Mouse (Mus musculus) spleen, adult 2 months (tissue): ENCODE data around the gene Mrpl54. TPM values are rescaled to one million over a fixed set of nuclear protein-coding genes. Genes with fewer than 3 reads are reported as not detected.
A peak's percentile ranks its signal among the peaks of the same experiment; 100 is the strongest.
"Not testable (repeated sequence)": the region's sequence is repeated elsewhere in the genome, so short reads cannot be mapped to it uniquely, and the experiment has no call there.

Source experiments
- DNase-seq, 2 experiments: peaks; one replicate each; pipeline versions ENCODE4 v3.0.0 to v3.0.0-alpha.2; 2012 to 2021; ENCODE audit warnings: low spot score in 2 of 2, low read depth in 1 of 2
- H3K27ac ChIP-seq: fragments of 200-500 bp; 2 replicates; pipeline ENCODE4 v1.5.1; 2012; ENCODE audit warnings: low read length, inconsistent platforms; ENCODE audit not compliant: insufficient read depth
- H3K27me3 ChIP-seq: fragments of 200-500 bp; 2 replicates; pipeline ENCODE4 v1.6.1; 2012; ENCODE audit warnings: mild to moderate bottlenecking, moderate library complexity, low read length, inconsistent platforms; ENCODE audit not compliant: control insufficient read depth, insufficient read depth
- H3K36me3 ChIP-seq: fragments of 200-500 bp; 2 replicates; pipeline ENCODE4 v1.6.1; 2012; ENCODE audit warnings: mild to moderate bottlenecking, low read length, inconsistent platforms; ENCODE audit not compliant: control insufficient read depth, insufficient read depth
- H3K4me1 ChIP-seq: fragments of 200-500 bp; 2 replicates; pipeline ENCODE4 v1.6.1; 2011; ENCODE audit warnings: inconsistent platforms; ENCODE audit not compliant: control insufficient read depth, insufficient read depth, insufficient read length
- H3K4me3 ChIP-seq: fragments of 200-500 bp; 2 replicates; pipeline ENCODE4 v1.5.1; 2011; ENCODE audit warnings: mild to moderate bottlenecking, inconsistent platforms; ENCODE audit not compliant: insufficient read depth, insufficient read length; ENCODE audit errors: extremely low read depth
- CTCF ChIP-seq: fragments of 200-500 bp; IDR thresholded peaks from 2 replicates; pipeline ENCODE4 v1.5.1; 2011; ENCODE audit warnings: mild to moderate bottlenecking, inconsistent platforms; ENCODE audit not compliant: insufficient read depth, insufficient read length, insufficient replicate concordance; ENCODE audit errors: extremely low read depth
- POLR2A ChIP-seq: fragments of 200-500 bp; IDR thresholded peaks from 2 replicates; pipeline ENCODE4 v1.6.1; 2011; ENCODE audit warnings: low read depth, low read length, inconsistent platforms
- WGBS: fragments of 180-500 bp; shearing (Covaris S2); methylation state at CpG from one replicate; pipeline ENCODE4 v1.1.7; 2018; 5-methylcytosine and 5-hydroxymethylcytosine counted together
- polyA plus RNA-seq: library from polyadenylated mRNA; depleted of rRNA; stranded (reverse); fragments of >200 nt; gene quantifications from 2 replicates; pipeline ENCODE4 v1.2.3, GENCODE M21; 2012; rRNA removed

The Mrpl54 gene
- polyA plus RNA-seq, 1 experiment = 63.6 TPM

- Histone ChIP-seq H3K27me3 (peaks cover 5% of the 10 kb centered on the region; the same call in 1 of the 2 replicates), H3K27ac (no peak overlapping the region), H3K4me3 (peak overlapping the region; percentile 24), H3K4me1 (peaks cover 10% of the 10 kb centered on the region), H3K36me3 (no peaks in the 10 kb centered on the region)
- 12% methylated on average over 20 of the region's 20 CpGs for WGBS
- TF ChIP-seq CTCF (no peak), POLR2A (no peak)
- no peak for DNase-seq
These were observed 36.8 kb downstream of the Mrpl54 start for GRCm38 (mm10) chr10:81229735-81230437.

DNA sequence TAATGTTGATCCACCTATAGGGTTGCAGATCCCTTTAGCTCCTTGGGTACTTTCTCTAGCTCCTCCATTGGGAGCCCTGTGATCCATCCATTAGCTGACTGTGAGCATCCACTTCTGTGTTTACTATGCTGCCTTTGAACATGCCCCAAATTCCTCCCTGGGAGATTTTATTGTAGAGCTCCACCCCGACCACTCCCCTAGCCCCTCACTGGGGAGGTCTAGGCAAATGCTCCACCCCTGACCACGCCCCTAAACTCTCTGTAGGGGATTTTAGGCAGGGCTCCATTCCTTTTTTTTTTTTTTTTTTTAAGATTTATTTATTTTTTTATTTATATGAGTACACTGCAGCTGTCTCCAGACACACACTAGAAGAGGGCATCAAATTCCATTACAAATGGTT, 43.0 kb downstream of the Mrpl54 start:
- not testable (repeated sequence) for DNase-seq, H3K4me1 ChIP-seq, H3K4me3 ChIP-seq, H3K36me3 ChIP-seq, H3K27ac ChIP-seq, H3K27me3 ChIP-seq
- 68% methylated on average over 2 of the region's 2 CpGs for WGBS

GRCm38 (mm10) chr10:81221402-81222015, 45.2 kb downstream of the Mrpl54 start:
- peaks cover 4% of the 10 kb centered on the region; the same call in 1 of the 2 replicates for H3K4me1 ChIP-seq
- DNase-seq = peak in 1 of 2 experiments; percentile 27
- H3K4me3 ChIP-seq = no peak overlapping the region
- 63% methylated on average over 5 of the region's 5 CpGs for WGBS
- no peaks in the 10 kb centered on the region for H3K27me3 ChIP-seq
- TF ChIP-seq CTCF = no peak
- TF ChIP-seq POLR2A = no peak
- no peak overlapping the region for H3K27ac ChIP-seq
- no peaks in the 10 kb centered on the region for H3K36me3 ChIP-seq

DNA sequence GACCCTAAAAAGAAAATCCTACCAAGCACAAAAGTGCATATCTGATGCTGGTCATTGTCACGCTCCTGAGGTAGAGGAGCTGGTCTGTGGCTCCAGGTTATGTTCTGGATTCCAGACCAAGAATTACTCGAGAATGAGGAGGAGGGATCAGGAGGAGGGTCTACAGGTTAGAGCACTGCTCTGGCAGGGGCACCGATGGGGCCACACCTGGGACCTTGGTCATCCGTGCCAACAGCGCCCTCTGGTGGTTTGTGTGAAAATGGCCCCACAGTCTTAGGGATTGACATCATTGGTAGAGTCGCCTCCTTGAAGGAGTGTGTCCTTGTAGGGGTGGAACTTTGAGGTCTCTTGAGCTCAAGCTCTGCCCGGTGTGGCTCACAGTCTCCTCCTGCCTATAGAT, 48.8 kb downstream of the Mrpl54 start:
- no peaks in the 10 kb centered on the region for H3K36me3 ChIP-seq
- TF ChIP-seq CTCF = peak; percentile 89
- TF ChIP-seq POLR2A = no peak
- 15% methylated on average over 7 of the region's 7 CpGs for WGBS
- peaks cover 4% of the 10 kb centered on the region; the same call in 1 of the 2 replicates for H3K4me1 ChIP-seq
- no peak overlapping the region for H3K4me3 ChIP-seq
- DNase-seq = peak; percentile 49 to 76
- H3K27ac ChIP-seq = no peak overlapping the region
- H3K27me3 ChIP-seq = no peaks in the 10 kb centered on the region

DNA sequence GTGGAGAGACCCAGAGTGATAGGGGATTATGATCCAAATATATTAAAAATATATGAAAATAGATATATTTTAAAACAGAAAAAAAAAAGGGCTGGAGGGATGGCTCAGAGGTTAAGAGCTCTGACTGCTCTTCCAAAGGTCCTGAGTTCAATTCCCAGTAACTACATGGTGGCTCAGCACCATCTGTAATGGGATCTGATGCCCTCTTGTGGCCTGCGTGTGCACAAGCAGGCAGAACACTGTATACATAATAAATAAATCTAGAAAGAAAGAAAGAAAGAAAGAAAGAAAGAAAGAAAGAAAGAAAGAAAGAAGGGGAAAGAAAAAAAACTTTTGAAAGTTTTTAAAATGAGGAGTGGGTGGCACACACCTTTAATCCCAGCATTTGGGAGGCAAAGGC, 49.5 kb downstream of the Mrpl54 start:
- H3K27ac ChIP-seq, H3K4me1 ChIP-seq, H3K36me3 ChIP-seq, H3K4me3 ChIP-seq, H3K27me3 ChIP-seq: not testable (repeated sequence)
- WGBS = 6% methylated on average over 1 of the region's 1 CpGs
- TF ChIP-seq CTCF = peak; percentile 29; the same call in 1 of the 2 replicates
- peak in 1 of 2 experiments; percentile 32 for DNase-seq

DNA sequence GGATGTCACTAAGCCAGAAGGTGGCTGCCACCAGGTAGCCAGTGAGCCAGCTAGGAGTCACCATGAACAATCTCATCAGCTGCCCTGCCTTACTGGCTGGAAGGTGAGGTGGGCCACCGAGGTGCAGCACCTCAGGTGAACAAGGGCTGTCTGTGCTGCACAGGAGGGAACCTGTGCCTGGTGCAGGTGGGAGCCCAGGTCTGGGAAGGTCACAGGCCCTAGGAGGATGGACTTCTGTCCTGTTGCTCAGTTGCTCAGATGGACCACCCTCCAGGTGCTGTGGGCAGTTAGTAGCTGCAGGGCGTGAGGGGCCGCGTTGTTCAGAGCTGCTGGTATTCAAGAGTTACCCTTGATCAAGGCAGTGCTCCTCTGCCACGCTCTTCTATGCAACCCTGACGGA, 49.9 kb downstream of the Mrpl54 start:
- no peaks in the 10 kb centered on the region for H3K36me3 ChIP-seq
- H3K4me3 ChIP-seq = no peak overlapping the region
- WGBS = 83% methylated on average over 6 of the region's 6 CpGs
- H3K27me3 ChIP-seq = no peaks in the 10 kb centered on the region
- peaks cover 4% of the 10 kb centered on the region; the same call in 1 of the 2 replicates for H3K4me1 ChIP-seq
- TF ChIP-seq CTCF (no peak), POLR2A (no peak)
- no peak for DNase-seq
- no peak overlapping the region for H3K27ac ChIP-seq

DNA sequence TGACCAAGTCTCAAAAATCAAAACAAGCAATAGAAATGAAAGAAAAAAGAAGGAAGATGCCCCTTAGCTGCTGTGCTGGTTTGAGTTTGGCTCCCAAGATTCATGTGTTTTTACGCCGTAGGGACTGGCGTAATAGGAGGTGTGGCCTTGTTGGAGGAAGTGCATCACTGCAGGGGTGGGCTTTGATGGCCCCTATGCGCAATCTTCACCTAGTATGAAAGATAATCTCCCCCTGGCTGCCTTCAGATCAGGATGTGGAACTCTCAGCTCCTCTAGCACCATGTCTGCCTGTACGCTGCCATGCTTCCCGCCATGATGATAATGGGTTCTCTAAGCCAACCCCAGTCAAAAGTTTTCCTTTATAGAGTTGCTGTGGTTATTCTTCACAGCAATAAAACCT, 50.5 kb downstream of the Mrpl54 start:
- no peak overlapping the region for H3K27ac ChIP-seq
- no peak for DNase-seq
- H3K36me3 ChIP-seq = no peaks in the 10 kb centered on the region
- no peak for TF ChIP-seq POLR2A
- TF ChIP-seq CTCF = no peak
- no peaks in the 10 kb centered on the region for H3K27me3 ChIP-seq
- H3K4me3 ChIP-seq = no peak overlapping the region
- H3K4me1 ChIP-seq = no peaks in the 10 kb centered on the region
- 82% methylated on average over 6 of the region's 6 CpGs for WGBS

Other genes starting within 250 kb of the Mrpl54 start
- 0.04 TPM in 1 of 2 replicates, not detected in the other for gene Diras1, start 241.3 kb downstream of the Mrpl54 start, polyA plus RNA-seq
- gene Slc39a3, start 229.5 kb downstream of the Mrpl54 start, polyA plus RNA-seq = 22.3 and 26.0 TPM in 2 replicates
- gene Sgta, start 206.8 kb downstream of the Mrpl54 start, polyA plus RNA-seq = 88.8 and 114 TPM in 2 replicates
- gene Thop1, start 196.9 kb downstream of the Mrpl54 start, polyA plus RNA-seq = 17.9 and 27.2 TPM in 2 replicates
- 0.27 and 0.32 TPM in 2 replicates for gene Creb3l3, start 168.1 kb downstream of the Mrpl54 start, polyA plus RNA-seq
- 135 and 201 TPM in 2 replicates for gene Map2k2, start 161.0 kb downstream of the Mrpl54 start, polyA plus RNA-seq
- 64.6 and 95.2 TPM in 2 replicates for gene Zbtb7a, start 131.7 kb downstream of the Mrpl54 start, polyA plus RNA-seq
- 36.1 and 45.8 TPM in 2 replicates for gene Pias4, start 99.0 kb downstream of the Mrpl54 start, polyA plus RNA-seq
- gene Eef2, start 90.3 kb downstream of the Mrpl54 start, polyA plus RNA-seq = 1,457 and 1,736 TPM in 2 replicates
- gene Dapk3, start 83.9 kb downstream of the Mrpl54 start, polyA plus RNA-seq = 58.0 and 84.5 TPM in 2 replicates
- gene 4930442H23Rik, start 83.1 kb downstream of the Mrpl54 start, polyA plus RNA-seq = not detected in 2 replicates
- gene Nmrk2, start 64.9 kb downstream of the Mrpl54 start, polyA plus RNA-seq = not detected in 2 replicates
- 0.92 and 0.95 TPM in 2 replicates for gene Atcay, start 36.1 kb downstream of the Mrpl54 start, polyA plus RNA-seq
- 5.5 and 6.1 TPM in 2 replicates for gene Zfr2, start 33.8 kb downstream of the Mrpl54 start, polyA plus RNA-seq
- gene Matk, start 14.0 kb downstream of the Mrpl54 start, polyA plus RNA-seq = 22.5 and 30.0 TPM in 2 replicates
- 63.0 and 77.1 TPM in 2 replicates for gene Apba3, start within 50 bp of the Mrpl54 start, polyA plus RNA-seq
- gene Tjp3, start 24.6 kb upstream of the Mrpl54 start, polyA plus RNA-seq = 8.1 and 10.6 TPM in 2 replicates
- 93.2 and 111 TPM in 2 replicates for gene Pip5k1c, start 26.0 kb upstream of the Mrpl54 start, polyA plus RNA-seq
- gene Cactin, start 54.2 kb upstream of the Mrpl54 start, polyA plus RNA-seq = 38.6 and 44.8 TPM in 2 replicates
- 68.1 and 92.5 TPM in 2 replicates for gene Tbxa2r, start 61.8 kb upstream of the Mrpl54 start, polyA plus RNA-seq
- 1.3 and 1.7 TPM in 2 replicates for gene Gipc3, start 76.3 kb upstream of the Mrpl54 start, polyA plus RNA-seq
- 74.8 and 92.9 TPM in 2 replicates for gene Hmg20b, start 83.5 kb upstream of the Mrpl54 start, polyA plus RNA-seq
- gene Mfsd12, start 90.6 kb upstream of the Mrpl54 start, polyA plus RNA-seq = 20.2 and 32.6 TPM in 2 replicates
- 7.8 and 11.7 TPM in 2 replicates for gene 4930404N11Rik, start 98.9 kb upstream of the Mrpl54 start, polyA plus RNA-seq
- gene Fzr1, start 111.6 kb upstream of the Mrpl54 start, polyA plus RNA-seq = 127 and 128 TPM in 2 replicates
- gene Dohh, start 117.5 kb upstream of the Mrpl54 start, polyA plus RNA-seq = 47.9 and 71.7 TPM in 2 replicates
- gene Gm48551, start 117.5 kb upstream of the Mrpl54 start, polyA plus RNA-seq = 2.3 and 2.9 TPM in 2 replicates
- 2.9 and 6.4 TPM in 2 replicates for gene Gm48552, start 122.1 kb upstream of the Mrpl54 start, polyA plus RNA-seq
- 18.3 and 22.9 TPM in 2 replicates for gene Smim24, start 126.1 kb upstream of the Mrpl54 start, polyA plus RNA-seq
- gene Nfic, start 188.7 kb upstream of the Mrpl54 start, polyA plus RNA-seq = 26.0 and 32.4 TPM in 2 replicates
- gene Celf5, start 215.8 kb upstream of the Mrpl54 start, polyA plus RNA-seq = 0.33 and 0.70 TPM in 2 replicates
- gene Ncln, start 229.5 kb upstream of the Mrpl54 start, polyA plus RNA-seq = 198 and 259 TPM in 2 replicates
- gene S1pr4, start 233.2 kb upstream of the Mrpl54 start, polyA plus RNA-seq = 127 and 168 TPM in 2 replicates